Mouse (Mus musculus) C2C12 (cell line): ENCODE measurements around the gene Gm12185. TPM values are rescaled to one million over a fixed set of nuclear protein-coding genes. Genes with fewer than 3 reads are reported as not detected.
"Not testable (repeated sequence)": the region's sequence is repeated elsewhere in the genome, so short reads cannot be mapped to it uniquely, and the experiment has no call there.

ENCODE experiments used
- H3K27me3 ChIP-seq: one replicate; pipeline ENCODE4 v1.6.1; 2011; ENCODE audit not compliant: control insufficient read depth, insufficient read depth, insufficient read length
- H3K36me3 ChIP-seq: one replicate; pipeline ENCODE4 v1.6.1; 2011; ENCODE audit not compliant: control insufficient read depth, insufficient read depth
- H3K4me3 ChIP-seq: one replicate; pipeline ENCODE4 v1.5.1; 2011; ENCODE audit warnings: mild to moderate bottlenecking, control low read depth; ENCODE audit not compliant: poor library complexity, insufficient read depth, severe bottlenecking
- H3K79me2 ChIP-seq: one replicate; pipeline ENCODE4 v1.6.1; 2011; ENCODE audit not compliant: control insufficient read depth, insufficient read depth
- H3K79me3 ChIP-seq: one replicate; pipeline ENCODE4 v1.6.1; 2011; ENCODE audit warnings: low read depth, control low read depth
- H3ac ChIP-seq: one replicate; pipeline ENCODE3; 2011; ENCODE audit warnings: low read depth; ENCODE audit not compliant: control insufficient read depth, insufficient read length
- CEBPB ChIP-seq: IDR thresholded peaks from one replicate; pipeline ENCODE4 v1.6.1; 2011; ENCODE audit warnings: low read depth, mild to moderate bottlenecking, control low read depth, moderate library complexity
- CTCF ChIP-seq: IDR thresholded peaks from one replicate; pipeline ENCODE4 v1.5.1; 2011; ENCODE audit not compliant: control insufficient read depth, insufficient read depth, insufficient read length
- FOSL1 ChIP-seq: IDR thresholded peaks from one replicate; pipeline ENCODE4 v1.8.0; 2011; ENCODE audit warnings: mild to moderate bottlenecking, low read length; ENCODE audit not compliant: poor library complexity, insufficient read depth, severe bottlenecking
- MAX ChIP-seq: IDR thresholded peaks from one replicate; pipeline ENCODE4 v1.6.1; 2011; ENCODE audit warnings: mild to moderate bottlenecking, control low read depth
- MYOD1 ChIP-seq: IDR thresholded peaks from one replicate; pipeline ENCODE4 v1.6.1; 2011; ENCODE audit warnings: low read depth; ENCODE audit not compliant: control insufficient read depth, insufficient read length
- MYOG ChIP-seq: IDR thresholded peaks from one replicate; pipeline ENCODE4 v1.6.1; 2011; ENCODE audit not compliant: control insufficient read depth, insufficient read length; ENCODE audit errors: extremely low read depth
- USF1 ChIP-seq: IDR thresholded peaks from one replicate; pipeline ENCODE4 v1.6.1; 2011; ENCODE audit warnings: low read depth, mild to moderate bottlenecking, control low read depth, moderate library complexity
- polyA plus RNA-seq: library from polyadenylated mRNA; unstranded; fragments of >200 nt; fragmentation: generic; extraction: Trizol; gene quantifications from one replicate; pipeline ENCODE4 v1.2.1, GENCODE M21; 2012; ENCODE audit warnings: missing spikeins

The Gm12185 gene
- polyA plus RNA-seq, 1 experiment: 0.01 TPM

DNA sequence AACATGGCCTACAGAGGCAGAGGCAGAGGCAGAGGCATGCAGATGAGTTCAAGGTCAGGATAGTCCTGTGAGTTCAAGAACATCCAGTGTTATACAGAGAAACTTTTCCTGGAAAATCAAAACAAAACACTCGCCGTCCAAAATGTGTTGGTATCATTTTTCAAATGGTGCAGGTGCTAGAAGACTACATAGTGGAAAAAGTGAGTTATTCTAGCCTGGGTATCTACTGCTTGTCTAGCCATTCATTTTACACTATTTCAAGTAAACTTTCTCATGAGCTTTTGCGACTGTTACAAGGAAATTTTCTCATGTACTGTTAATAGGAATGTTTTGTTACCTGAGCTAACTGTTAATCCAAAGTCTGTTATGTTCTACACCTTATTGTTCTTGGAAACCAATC lies 73.6 kb downstream of the Gm12185 start:
- Histone ChIP-seq H3ac (no peak overlapping the region), H3K27me3 (no peaks in the 10 kb centered on the region), H3K4me3 (no peak overlapping the region), H3K79me2 (no peaks in the 10 kb centered on the region), H3K36me3 (no peaks in the 10 kb centered on the region), H3K79me3 (no peaks in the 10 kb centered on the region)
- TF ChIP-seq MYOD1: no peak
- no peak for TF ChIP-seq CEBPB
- no peak for TF ChIP-seq USF1
- TF ChIP-seq CTCF: no peak
- no peak for TF ChIP-seq FOSL1
- no peak for TF ChIP-seq MAX
- TF ChIP-seq MYOG: no peak

DNA sequence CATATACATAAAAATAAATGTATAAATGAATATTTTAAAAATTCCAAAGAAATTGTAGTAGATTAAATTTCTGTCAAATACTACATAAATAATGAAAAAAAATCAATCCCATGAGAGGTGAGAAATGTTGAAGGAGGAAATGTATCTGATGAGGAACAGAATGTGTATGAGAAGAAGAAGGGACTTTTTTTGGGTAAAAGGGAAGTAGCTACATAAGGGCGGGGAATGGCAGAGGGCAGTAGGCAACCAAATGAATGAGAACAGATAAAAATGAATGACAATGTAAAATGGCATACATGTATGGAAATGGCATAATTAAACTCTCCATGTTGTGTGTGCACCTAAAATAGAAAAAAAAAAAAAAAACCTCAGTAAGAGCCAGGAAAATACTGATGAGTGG lies 78.4 kb downstream of the Gm12185 start:
- Histone ChIP-seq H3ac (no peak overlapping the region), H3K79me2 (no peaks in the 10 kb centered on the region), H3K36me3 (no peaks in the 10 kb centered on the region), H3K79me3 (no peaks in the 10 kb centered on the region), H3K4me3 (no peak overlapping the region), H3K27me3 (no peaks in the 10 kb centered on the region)
- TF ChIP-seq USF1: no peak

- H3K27me3 ChIP-seq: no peaks in the 10 kb centered on the region
- no peak overlapping the region for H3ac ChIP-seq
- no peaks in the 10 kb centered on the region for H3K79me2 ChIP-seq
- H3K79me3 ChIP-seq: no peaks in the 10 kb centered on the region
- H3K4me3 ChIP-seq: no peak overlapping the region
- TF ChIP-seq CEBPB (no peak), MYOG (no peak), MYOD1 (no peak), USF1 (no peak), CTCF (no peak), FOSL1 (no peak), MAX (no peak)
- no peaks in the 10 kb centered on the region for H3K36me3 ChIP-seq
Observed at GRCm38 (mm10) chr11:48908459-48908858, 83.6 kb downstream of the Gm12185 start.

DNA sequence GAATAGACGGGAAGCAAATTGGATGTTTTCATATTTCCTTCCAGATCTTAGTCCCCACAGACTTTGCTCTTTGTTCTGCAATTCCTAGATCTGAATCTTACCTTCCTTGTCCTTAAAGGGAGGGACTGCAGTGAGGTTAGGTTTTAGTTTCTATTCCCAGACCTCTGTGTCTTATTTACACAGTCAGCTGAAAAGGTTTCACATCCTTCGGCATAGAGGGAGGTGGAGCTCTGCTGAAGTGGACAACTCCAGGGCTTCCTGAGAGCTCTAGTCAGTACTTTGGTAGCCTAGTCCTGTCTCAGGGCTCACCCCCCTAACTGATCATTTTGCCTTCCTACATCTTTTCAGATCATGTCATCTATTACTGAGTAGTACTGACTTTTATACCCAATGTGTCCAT lies 90.0 kb downstream of the Gm12185 start, which contains the start of gene Gm5431:
Gene Gm5431 (minus strand): TSS at position 194 of the 400 bp plus-strand sequence.
- Histone ChIP-seq H3ac (no peak within 1 kb of the TSS), H3K79me3 (no peaks in the 10 kb centered on the region), H3K79me2 (no peaks in the 10 kb centered on the region), H3K4me3 (no peak within 1 kb of the TSS), H3K36me3 (no peaks in the 10 kb centered on the region), H3K27me3 (no peaks in the 10 kb centered on the region)
- TF ChIP-seq MAX: no peak
- TF ChIP-seq FOSL1: no peak
- no peak for TF ChIP-seq CTCF
- no peak for TF ChIP-seq CEBPB
- TF ChIP-seq MYOG: no peak
- TF ChIP-seq MYOD1: no peak
- no peak for TF ChIP-seq USF1

- not testable (repeated sequence) for H3K36me3 ChIP-seq, H3ac ChIP-seq, H3K79me2 ChIP-seq, H3K4me3 ChIP-seq, H3K79me3 ChIP-seq, H3K27me3 ChIP-seq
Observed at GRCm38 (mm10) chr11:48901567-48901930, 90.5 kb downstream of the Gm12185 start.

GRCm38 (mm10) chr11:48900654-48901566 lies 91.1 kb downstream of the Gm12185 start:
- H3ac ChIP-seq, H3K36me3 ChIP-seq, H3K79me2 ChIP-seq, H3K27me3 ChIP-seq, H3K79me3 ChIP-seq, H3K4me3 ChIP-seq: not testable (repeated sequence)
